In the genomic region with DNA sequence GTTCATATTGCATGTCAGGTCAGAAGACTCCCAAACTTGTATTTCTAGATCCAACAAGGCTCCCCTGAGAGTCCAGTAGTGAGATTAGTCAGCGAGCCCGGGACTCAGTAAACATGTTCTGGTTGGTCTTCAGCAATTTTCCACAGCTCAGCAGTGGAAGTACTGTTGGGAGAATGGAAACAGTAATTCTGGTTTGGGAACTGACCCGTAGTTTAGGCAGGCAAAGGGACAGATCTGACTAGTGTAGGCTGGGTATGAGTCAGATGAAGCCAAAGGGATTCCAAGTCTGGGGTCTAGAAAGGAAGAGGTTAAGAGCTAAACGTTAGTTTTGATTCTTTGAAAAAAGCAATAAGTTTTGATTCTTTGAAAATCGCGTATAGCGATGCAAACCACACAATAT, we compare ENCODE assay signal across 8 mouse cellular contexts. TPM values are rescaled to one million over a fixed set of nuclear protein-coding genes. Genes with fewer than 3 reads are reported as not detected.
DNase-seq lines count a peak whose midpoint lies in the region; ATAC-seq and TF ChIP-seq lines count a peak whose summit lies in the region.

No protein-coding gene starts in this region.

- ATAC-seq in forebrain, embryonic 16.5 days = no peak
- ATAC-seq in liver, embryonic 11.5 days (replicated peaks; ENCODE audit: low FRiP score) = no peak

- H3K9me3 ChIP-seq in ES-Bruce4 (replicated peaks; ENCODE audit: control insufficient read depth, insufficient read depth, low read length, poor library complexity, severe bottlenecking) = no peaks in the 10 kb centered on the region
- no peaks in the 10 kb centered on the region for H3K9me3 ChIP-seq in forebrain, embryonic 16.5 days (ENCODE audit: control insufficient read depth, low read length)
- no peaks in the 10 kb centered on the region for H3K9me3 ChIP-seq in liver, embryonic 11.5 days (ENCODE audit: control insufficient read depth, low read length)

- TF ChIP-seq EP300 in ES-Bruce4 (IDR thresholded peaks at IDR 0.05; ENCODE audit: insufficient read depth, low read depth, low read length) = no peak

- peak; percentile 48 for DNase-seq in embryo, embryonic 10.5 days (ENCODE audit: low spot score)
- DNase-seq in embryo, embryonic 11 days = no peak
- DNase-seq in liver, embryonic 11.5 days (ENCODE audit: low spot score) = no peak
- no peak for DNase-seq in cerebellum, adult 18-20 months
- DNase-seq in layer of hippocampus, adult 9-10 months (ENCODE audit: low spot score) = no peak
- no peak for DNase-seq in adrenal gland, adult 18-20 months (ENCODE audit: low spot score in 2 of 2)

- H3K36me3 ChIP-seq in ES-Bruce4 (ENCODE audit: control insufficient read depth, insufficient read depth, low read length, poor library complexity, severe bottlenecking) = 0 out of 2 replicates have a peak, but pooled peaks cover 12% of the 10 kb centered on the region
- no peaks in the 10 kb centered on the region for H3K36me3 ChIP-seq in forebrain, embryonic 16.5 days (ENCODE audit: control insufficient read depth, insufficient read depth)
- peaks cover 4% of the 10 kb centered on the region; the same call in 1 of the 2 replicates for H3K36me3 ChIP-seq in liver, embryonic 11.5 days (ENCODE audit: control insufficient read depth, insufficient read depth, low read length)

- no peak for TF ChIP-seq CTCF in ES-Bruce4 (IDR thresholded peaks at IDR 0.05; ENCODE audit: low read depth, low read length)

- peak overlapping the region; percentile 92 for H3K9ac ChIP-seq in ES-Bruce4 (ENCODE audit: low read depth, poor library complexity, severe bottlenecking)
- H3K9ac ChIP-seq in forebrain, embryonic 16.5 days (replicated peaks; ENCODE audit: low read depth, low read length) = peak overlapping the region; percentile 92
- peak overlapping the region; percentile 97 for H3K9ac ChIP-seq in liver, embryonic 11.5 days (ENCODE audit: low read depth, low read length)

- TF ChIP-seq POLR2A in ES-Bruce4 (IDR thresholded peaks at IDR 0.05; ENCODE audit: insufficient read depth, low read length) = no peak

- H3K27me3 ChIP-seq in ES-Bruce4 (ENCODE audit: control insufficient read depth, insufficient read depth, low read length, poor library complexity, severe bottlenecking) = no peaks in the 10 kb centered on the region
- no peaks in the 10 kb centered on the region for H3K27me3 ChIP-seq in forebrain, embryonic 16.5 days (replicated peaks; ENCODE audit: control insufficient read depth, insufficient read depth, low read length)
- H3K27me3 ChIP-seq in liver, embryonic 11.5 days (replicated peaks; ENCODE audit: control insufficient read depth, insufficient read depth, low read length) = peaks cover 2% of the 10 kb centered on the region

- H3K4me1 ChIP-seq in ES-Bruce4 (ENCODE audit: control insufficient read depth, insufficient read depth, low read length) = no peaks in the 10 kb centered on the region
- peaks cover 14% of the 10 kb centered on the region for H3K4me1 ChIP-seq in forebrain, embryonic 16.5 days (replicated peaks; ENCODE audit: control insufficient read depth, insufficient read depth, low read length)
- peaks cover 22% of the 10 kb centered on the region for H3K4me1 ChIP-seq in liver, embryonic 11.5 days (replicated peaks; ENCODE audit: control insufficient read depth, insufficient read depth, low read length)

- WGBS in forebrain, embryonic 16.5 days = 20% methylated on average over 7 of the region's 7 CpGs
- 9% methylated on average over 7 of the region's 7 CpGs for WGBS in liver, embryonic 11.5 days

- H3K27ac ChIP-seq in ES-Bruce4 (ENCODE audit: insufficient read depth, low read length) = 0 out of 2 replicates have a peak overlapping the region, but pooled peaks have one; percentile 26
- H3K27ac ChIP-seq in forebrain, embryonic 16.5 days (ENCODE audit: low read length) = no peak overlapping the region
- H3K27ac ChIP-seq in liver, embryonic 11.5 days (ENCODE audit: low read depth, low read length) = peak overlapping the region; percentile 96

- H3K4me2 ChIP-seq in forebrain, embryonic 16.5 days (ENCODE audit: low read length) = peak overlapping the region; percentile 91
- H3K4me2 ChIP-seq in liver, embryonic 11.5 days = peak overlapping the region; percentile 91

- H3K4me3 ChIP-seq in ES-Bruce4 (ENCODE audit: low read depth, low read length) = peak overlapping the region; percentile 97
- peak overlapping the region; percentile 85 for H3K4me3 ChIP-seq in forebrain, embryonic 16.5 days (replicated peaks; ENCODE audit: low read length)
- peak overlapping the region; percentile 98 for H3K4me3 ChIP-seq in liver, embryonic 11.5 days (ENCODE audit: low read depth, low read length)

RNA-seq across cellular contexts. Expression of a gene that starts 0.6 kb away (rescaled TPM):
- 135 and 143 TPM in 2 replicates for polyA plus RNA-seq in ES-Bruce4 (2011; ENCODE audit: insufficient read depth, insufficient read length, low read depth, missing spikeins)
- 91.1 and 93.3 TPM in 2 replicates for polyA plus RNA-seq in forebrain, embryonic 16.5 days (2015; fragmentation: Nextera tagmentation; extraction: Ambion mirVana)
- 158 and 163 TPM in 2 replicates for polyA plus RNA-seq in liver, embryonic 11.5 days (2014; fragmentation: Nextera tagmentation; extraction: Ambion mirVana)
- 100 to 1,000 TPM in 1 of 2 experiments, 10 to 100 TPM in 1; 89.3 to 113 TPM for total RNA-seq in adrenal gland, adult 18-20 months (2021)

RNA-seq across cellular contexts. Expression of a gene that starts 7.1 kb away (rescaled TPM):
- polyA plus RNA-seq in ES-Bruce4 (2011; ENCODE audit: insufficient read depth, insufficient read length, low read depth, missing spikeins) = 3.4 and 4.9 TPM in 2 replicates
- polyA plus RNA-seq in forebrain, embryonic 16.5 days (2015; fragmentation: Nextera tagmentation; extraction: Ambion mirVana) = 67.4 and 72.0 TPM in 2 replicates
- 62.4 and 64.2 TPM in 2 replicates for polyA plus RNA-seq in liver, embryonic 11.5 days (2014; fragmentation: Nextera tagmentation; extraction: Ambion mirVana)
- 10 to 100 TPM; 38.3 to 41.4 TPM for total RNA-seq in adrenal gland, adult 18-20 months (2021)

RNA-seq across cellular contexts. Expression of a gene that starts 7.4 kb away (rescaled TPM):
- 0.85 and 0.96 TPM in 2 replicates for polyA plus RNA-seq in ES-Bruce4 (2011; ENCODE audit: insufficient read depth, insufficient read length, low read depth, missing spikeins)
- polyA plus RNA-seq in forebrain, embryonic 16.5 days (2015; fragmentation: Nextera tagmentation; extraction: Ambion mirVana) = 5.8 and 6.2 TPM in 2 replicates
- 18.5 and 19.7 TPM in 2 replicates for polyA plus RNA-seq in liver, embryonic 11.5 days (2014; fragmentation: Nextera tagmentation; extraction: Ambion mirVana)
- 1 to 10 TPM; 4.1 to 4.6 TPM for total RNA-seq in adrenal gland, adult 18-20 months (2021)

RNA-seq across cellular contexts. Expression of a gene that starts 25.9 kb away (rescaled TPM):
- polyA plus RNA-seq in ES-Bruce4 (2011; ENCODE audit: insufficient read depth, insufficient read length, low read depth, missing spikeins) = 14.6 and 14.9 TPM in 2 replicates
- polyA plus RNA-seq in forebrain, embryonic 16.5 days (2015; fragmentation: Nextera tagmentation; extraction: Ambion mirVana) = 0.91 TPM in 2 replicates
- polyA plus RNA-seq in liver, embryonic 11.5 days (2014; fragmentation: Nextera tagmentation; extraction: Ambion mirVana) = 1.2 and 1.4 TPM in 2 replicates
- total RNA-seq in adrenal gland, adult 18-20 months (2021) = under 1 TPM; 0.33 to 0.99 TPM

RNA-seq across cellular contexts. Expression of a gene that starts 26.0 kb away (rescaled TPM):
- 44.8 and 53.0 TPM in 2 replicates for polyA plus RNA-seq in ES-Bruce4 (2011; ENCODE audit: insufficient read depth, insufficient read length, low read depth, missing spikeins)
- polyA plus RNA-seq in forebrain, embryonic 16.5 days (2015; fragmentation: Nextera tagmentation; extraction: Ambion mirVana) = 191 and 197 TPM in 2 replicates
- polyA plus RNA-seq in liver, embryonic 11.5 days (2014; fragmentation: Nextera tagmentation; extraction: Ambion mirVana) = 190 and 197 TPM in 2 replicates
- 10 to 100 TPM; 79.9 to 86.3 TPM for total RNA-seq in adrenal gland, adult 18-20 months (2021)

Comparison
In these comparisons a context has a peak if more than half of its experiments do, and no peak if none do; other contexts are left out.
1. RNA of a gene that starts 7.1 kb away (polyA plus RNA-seq): 67.4 to 72.0 TPM in forebrain, embryonic 16.5 days and 62.4 to 64.2 TPM in liver, embryonic 11.5 days; 3.4 to 4.9 TPM in ES-Bruce4; every median in the first group is over 10 times any median in the second.
2. Peak in every context shown above with its lines, with median percentiles within 50 percentile points of each other: H3K4me3 ChIP-seq and H3K9ac ChIP-seq.